Mouse (Mus musculus): ENCODE measurements around the gene Mrps21. TPM values are rescaled to one million over a fixed set of nuclear protein-coding genes. Genes with fewer than 3 reads are reported as not detected.
A peak's percentile ranks its signal among the peaks of the same experiment; 100 is the strongest.

Gene Mrps21
- polyA plus RNA-seq, 1 experiment: 80.5 TPM

DNA sequence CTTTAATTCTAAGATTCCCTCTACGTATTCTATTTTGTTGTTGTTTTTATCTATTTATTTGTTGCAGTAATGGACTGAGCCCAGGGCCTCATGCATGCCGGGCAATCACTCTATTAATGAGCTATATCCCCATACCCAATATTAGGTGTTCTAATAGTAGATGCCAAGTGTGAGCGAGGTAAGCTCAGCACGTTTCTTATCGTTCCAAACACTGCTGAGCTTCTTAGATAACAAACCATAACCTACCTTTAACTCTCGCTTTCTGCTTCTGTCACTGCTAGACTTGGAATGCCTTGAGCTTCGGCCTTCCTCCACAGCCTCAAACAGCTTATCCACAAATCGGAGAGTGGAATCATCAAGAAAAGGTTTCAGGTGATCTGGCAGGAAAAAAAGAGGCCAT lies 20.0 kb downstream of the Mrps21 start:
- H3K4me1 ChIP-seq (ENCODE audit: control insufficient read depth, insufficient read depth, low read length): no peaks in the 10 kb centered on the region
- no peak overlapping the region for H3K27ac ChIP-seq (ENCODE audit: control insufficient read depth, insufficient read depth, low read depth, low read length, poor library complexity)
- WGBS: 68% methylated on average over 8 of the region's 8 CpGs
- no peak overlapping the region for H3K4me3 ChIP-seq (replicated peaks; ENCODE audit: control insufficient read depth, low read depth, low read length)
- no peak for TF ChIP-seq CTCF (IDR thresholded peaks at IDR 0.05; ENCODE audit: control insufficient read depth, insufficient read depth, low read length)
- no peak for TF ChIP-seq POLR2A (IDR thresholded peaks at IDR 0.05; ENCODE audit: borderline replicate concordance, control insufficient read depth, low read depth, low read length)

DNA sequence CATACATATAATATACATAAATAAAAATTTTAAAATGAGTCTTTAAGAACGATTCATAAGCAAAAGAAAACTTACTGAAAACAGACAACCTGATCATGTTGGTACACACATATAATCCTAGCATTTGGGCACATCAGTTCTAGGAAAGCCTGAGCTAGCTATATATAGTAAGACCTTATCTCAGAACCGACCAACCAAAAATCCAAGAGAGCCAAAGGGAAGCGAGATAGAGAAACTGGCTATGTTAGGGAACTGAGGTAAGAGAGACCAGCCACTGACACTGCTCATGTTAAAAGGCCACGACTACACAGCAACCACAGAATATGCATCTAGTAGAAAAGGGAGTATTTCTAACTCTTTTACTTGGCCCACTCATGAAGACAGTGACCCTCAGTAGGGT lies 20.7 kb downstream of the Mrps21 start:
- TF ChIP-seq CTCF (IDR thresholded peaks at IDR 0.05; ENCODE audit: control insufficient read depth, insufficient read depth, low read length) (no peak), POLR2A (IDR thresholded peaks at IDR 0.05; ENCODE audit: borderline replicate concordance, control insufficient read depth, low read depth, low read length) (no peak)
- H3K4me1 ChIP-seq (ENCODE audit: control insufficient read depth, insufficient read depth, low read length): no peaks in the 10 kb centered on the region
- no peak overlapping the region for H3K4me3 ChIP-seq (replicated peaks; ENCODE audit: control insufficient read depth, low read depth, low read length)
- 71% methylated on average over 4 of the region's 4 CpGs for WGBS
- H3K27ac ChIP-seq (ENCODE audit: control insufficient read depth, insufficient read depth, low read depth, low read length, poor library complexity): no peak overlapping the region

DNA sequence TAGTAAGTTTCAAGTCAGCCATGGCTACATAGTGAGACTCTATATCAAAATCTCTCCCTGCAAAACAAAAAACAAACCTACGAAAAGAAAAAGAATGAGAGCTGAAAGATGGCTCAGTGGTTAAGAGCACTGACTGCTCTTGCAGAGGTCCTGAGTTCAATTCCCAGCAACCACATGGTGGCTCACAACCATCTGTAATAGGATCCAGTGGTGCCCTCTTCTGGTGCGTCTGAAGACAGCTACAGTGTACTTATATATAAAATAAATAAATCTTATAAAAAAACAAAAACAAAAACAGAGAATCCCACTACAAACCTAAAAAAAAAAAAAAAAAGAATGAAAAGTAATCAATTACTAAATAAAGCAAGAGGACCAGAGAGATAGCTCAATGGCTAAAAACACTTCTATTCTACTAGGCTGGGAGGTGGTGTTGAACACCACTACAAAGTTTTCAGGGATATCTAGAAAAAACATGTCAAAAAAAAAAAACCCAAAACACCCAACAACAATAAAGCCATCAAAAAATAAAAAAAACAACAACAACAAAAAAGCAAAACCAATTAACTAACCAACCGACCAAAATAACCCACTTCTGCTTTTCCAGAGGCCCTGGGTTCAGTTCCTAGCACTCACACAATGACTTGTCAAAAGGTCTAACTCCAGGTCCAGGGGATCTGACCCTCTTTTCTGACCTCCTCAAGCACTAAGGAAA lies 28.7 kb downstream of the Mrps21 start:
- TF ChIP-seq CTCF (IDR thresholded peaks at IDR 0.05; ENCODE audit: control insufficient read depth, insufficient read depth, low read length) (no peak), POLR2A (IDR thresholded peaks at IDR 0.05; ENCODE audit: borderline replicate concordance, control insufficient read depth, low read depth, low read length) (no peak)
- 67% methylated on average over 3 of the region's 3 CpGs for WGBS
- H3K4me3 ChIP-seq (replicated peaks; ENCODE audit: control insufficient read depth, low read depth, low read length): no peak overlapping the region
- no peak overlapping the region for H3K27ac ChIP-seq (ENCODE audit: control insufficient read depth, insufficient read depth, low read depth, low read length, poor library complexity)
- no peaks in the 10 kb centered on the region for H3K4me1 ChIP-seq (ENCODE audit: control insufficient read depth, insufficient read depth, low read length)

DNA sequence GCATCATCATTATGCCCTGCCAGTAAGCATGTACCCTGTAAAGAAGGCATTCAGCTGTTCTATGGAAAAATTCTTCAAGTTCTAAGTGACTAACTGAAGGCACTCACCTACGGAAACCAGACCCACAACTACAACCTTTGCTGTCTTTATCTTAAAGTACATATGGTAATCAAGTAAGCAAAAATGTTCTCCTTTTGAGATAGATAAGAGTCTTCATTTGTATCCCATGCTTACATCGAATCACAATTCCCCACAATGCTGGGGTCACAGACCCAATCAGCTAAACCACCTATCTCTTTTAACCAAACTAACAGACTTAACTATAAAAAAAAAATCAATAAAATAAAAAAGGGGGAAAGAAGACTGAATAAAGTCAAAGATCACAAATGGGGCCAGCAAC lies 32.1 kb downstream of the Mrps21 start:
- 58% methylated on average over 2 of the region's 2 CpGs for WGBS
- Histone ChIP-seq H3K4me1 (ENCODE audit: control insufficient read depth, insufficient read depth, low read length) (no peaks in the 10 kb centered on the region), H3K27ac (ENCODE audit: control insufficient read depth, insufficient read depth, low read depth, low read length, poor library complexity) (no peak overlapping the region), H3K4me3 (replicated peaks; ENCODE audit: control insufficient read depth, low read depth, low read length) (no peak overlapping the region)
- TF ChIP-seq POLR2A (IDR thresholded peaks at IDR 0.05; ENCODE audit: borderline replicate concordance, control insufficient read depth, low read depth, low read length) (no peak), CTCF (IDR thresholded peaks at IDR 0.05; ENCODE audit: control insufficient read depth, insufficient read depth, low read length) (no peak)

DNA sequence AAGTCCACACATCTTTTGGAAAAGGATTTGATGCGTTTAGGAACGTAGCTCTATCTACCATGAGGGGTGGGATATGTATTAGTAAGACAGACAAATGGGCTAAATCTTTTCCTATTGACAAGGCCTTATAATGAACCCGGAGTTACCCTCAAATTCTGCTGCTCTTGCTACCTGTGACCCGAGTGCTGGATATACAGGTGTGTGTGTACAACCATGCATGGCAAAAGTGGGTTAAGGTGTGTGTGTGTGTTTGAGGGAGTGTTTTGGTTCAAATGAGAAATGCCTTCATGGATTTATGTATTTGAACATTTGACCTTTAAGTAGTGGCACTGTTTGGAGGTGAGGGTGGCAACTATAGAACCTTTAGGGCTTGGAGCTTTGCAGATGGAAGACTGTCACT lies 42.3 kb downstream of the Mrps21 start:
- no peak overlapping the region for H3K27ac ChIP-seq (ENCODE audit: control insufficient read depth, insufficient read depth, low read depth, low read length, poor library complexity)
- no peaks in the 10 kb centered on the region for H3K4me1 ChIP-seq (ENCODE audit: control insufficient read depth, insufficient read depth, low read length)
- 92% methylated on average over 4 of the region's 4 CpGs for WGBS
- TF ChIP-seq CTCF (IDR thresholded peaks at IDR 0.05; ENCODE audit: control insufficient read depth, insufficient read depth, low read length): no peak
- TF ChIP-seq POLR2A (IDR thresholded peaks at IDR 0.05; ENCODE audit: borderline replicate concordance, control insufficient read depth, low read depth, low read length): no peak
- no peak overlapping the region for H3K4me3 ChIP-seq (replicated peaks; ENCODE audit: control insufficient read depth, low read depth, low read length)

DNA sequence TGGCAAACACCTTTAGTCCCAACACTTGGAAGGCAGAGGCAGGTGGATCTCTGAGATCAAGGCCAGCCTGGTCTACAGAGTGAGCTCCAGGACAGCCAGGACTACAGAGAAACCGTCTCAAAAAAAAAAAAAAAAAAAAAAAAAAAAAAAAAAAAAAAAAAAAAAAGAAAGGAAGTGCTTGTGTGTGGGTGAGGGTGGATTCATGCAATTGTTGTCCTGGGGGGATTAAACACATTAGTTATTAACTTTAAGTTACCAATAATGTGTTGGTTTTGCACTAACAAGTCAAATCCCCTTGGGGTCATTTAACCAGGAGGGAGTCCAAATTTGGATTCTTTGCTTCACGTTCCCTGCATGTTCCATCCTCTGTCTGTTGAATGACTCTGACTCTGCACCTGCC lies 45.0 kb downstream of the Mrps21 start:
- Histone ChIP-seq H3K27ac (ENCODE audit: control insufficient read depth, insufficient read depth, low read depth, low read length, poor library complexity) (no peak overlapping the region), H3K4me1 (ENCODE audit: control insufficient read depth, insufficient read depth, low read length) (no peaks in the 10 kb centered on the region)

DNA sequence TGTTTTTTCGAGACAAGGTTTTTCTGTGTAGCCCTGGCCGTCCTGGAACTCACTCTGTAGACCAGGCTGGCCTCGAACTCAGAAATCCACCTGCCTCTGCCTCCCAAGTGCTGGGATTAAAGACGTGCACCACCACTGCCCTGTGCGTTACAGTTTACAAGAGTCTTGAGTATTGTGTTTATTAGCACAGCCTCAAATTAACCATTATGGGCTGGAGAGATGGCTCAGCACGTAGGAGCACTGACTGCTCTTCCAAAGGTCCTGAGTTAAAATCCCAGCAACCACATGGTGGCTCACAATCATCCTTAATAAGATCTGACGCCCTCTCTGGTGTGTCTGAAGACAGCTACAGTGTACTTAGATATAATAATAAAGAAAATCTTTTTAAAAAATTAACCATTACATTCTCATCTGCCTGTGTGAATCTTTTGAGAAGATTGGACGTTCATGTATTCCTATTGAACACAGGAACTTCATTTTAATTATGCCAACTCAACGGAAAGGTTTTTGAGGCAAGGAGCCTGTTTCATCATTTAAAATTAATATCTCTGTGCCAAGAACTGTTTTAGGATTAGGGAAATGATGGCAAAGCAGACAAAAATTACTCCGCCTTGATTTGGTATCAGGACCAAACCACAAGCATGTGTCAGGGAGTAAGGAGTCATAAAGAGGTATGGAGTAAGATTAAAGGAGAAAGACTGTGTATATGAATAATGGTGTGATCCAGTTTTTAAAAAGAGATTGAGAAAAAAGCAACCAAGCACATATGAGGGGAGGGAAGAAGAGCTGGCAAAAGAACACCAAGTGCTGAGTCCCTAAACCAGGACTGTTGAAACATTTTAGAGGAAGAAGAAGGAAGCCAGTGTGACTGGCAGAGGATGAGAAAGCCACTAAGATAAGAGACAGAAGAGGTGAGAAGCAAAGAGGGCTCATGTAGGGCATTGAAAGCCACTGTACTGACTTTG lies 51.0 kb downstream of the Mrps21 start:
- Histone ChIP-seq H3K4me3 (replicated peaks; ENCODE audit: control insufficient read depth, low read depth, low read length) (peak overlapping the region; percentile 86), H3K27ac (ENCODE audit: control insufficient read depth, insufficient read depth, low read depth, low read length, poor library complexity) (peak overlapping the region; percentile 97), H3K4me1 (ENCODE audit: control insufficient read depth, insufficient read depth, low read length) (no peaks in the 10 kb centered on the region; the same call in 1 of the 2 replicates)
- 22% methylated on average over 10 of the region's 10 CpGs for WGBS
- TF ChIP-seq CTCF (IDR thresholded peaks at IDR 0.05; ENCODE audit: control insufficient read depth, insufficient read depth, low read length) (no peak), POLR2A (IDR thresholded peaks at IDR 0.05; ENCODE audit: borderline replicate concordance, control insufficient read depth, low read depth, low read length) (no peak)

More for the DNA sequence above, 45.0 kb downstream of the Mrps21 start:
- TF ChIP-seq POLR2A (IDR thresholded peaks at IDR 0.05; ENCODE audit: borderline replicate concordance, control insufficient read depth, low read depth, low read length) (no peak), CTCF (IDR thresholded peaks at IDR 0.05; ENCODE audit: control insufficient read depth, insufficient read depth, low read length) (no peak)
- no peak overlapping the region for H3K4me3 ChIP-seq (replicated peaks; ENCODE audit: control insufficient read depth, low read depth, low read length)
- WGBS: 51% methylated on average over 2 of the region's 2 CpGs

DNA sequence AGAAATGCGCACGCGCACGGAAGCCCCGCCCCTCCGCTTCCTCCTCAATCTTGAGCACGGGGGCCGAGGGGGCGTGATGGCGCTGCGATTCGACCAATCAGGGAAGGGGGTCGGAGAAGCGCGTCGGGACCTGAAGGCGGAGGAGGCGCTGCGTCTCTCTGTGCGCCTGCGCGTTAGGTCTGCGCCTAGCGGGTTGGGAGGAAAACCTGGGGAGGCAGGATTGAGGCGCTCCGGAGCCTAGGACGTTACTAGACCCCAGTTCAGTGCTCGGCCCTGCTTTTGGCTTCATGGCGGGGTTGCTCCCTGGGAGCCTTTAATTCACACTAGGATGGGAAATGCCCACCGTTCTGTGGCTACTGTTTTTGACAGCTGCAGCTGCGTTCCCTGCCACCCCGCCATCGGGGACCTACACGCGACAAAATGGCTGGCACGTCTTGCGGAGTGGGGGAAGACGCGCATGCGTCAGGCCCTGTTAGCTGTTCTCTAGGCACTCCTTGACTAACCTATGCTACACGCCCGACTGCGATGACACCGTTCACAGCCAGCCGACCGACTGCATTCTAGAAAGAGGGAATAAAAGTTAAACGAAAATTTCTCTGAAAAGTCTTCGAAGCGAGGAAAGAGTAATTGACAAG lies 51.9 kb downstream of the Mrps21 start:
- no peak for TF ChIP-seq CTCF (IDR thresholded peaks at IDR 0.05; ENCODE audit: control insufficient read depth, insufficient read depth, low read length)
- TF ChIP-seq POLR2A (IDR thresholded peaks at IDR 0.05; ENCODE audit: borderline replicate concordance, control insufficient read depth, low read depth, low read length): peak; percentile 91
- WGBS: under 1% methylated on average over 49 of the region's 49 CpGs
- H3K27ac ChIP-seq (ENCODE audit: control insufficient read depth, insufficient read depth, low read depth, low read length, poor library complexity): peak overlapping the region; percentile 97

More for the DNA sequence above, 51.9 kb downstream of the Mrps21 start:
- Histone ChIP-seq H3K4me3 (replicated peaks; ENCODE audit: control insufficient read depth, low read depth, low read length) (peak overlapping the region; percentile 86), H3K4me1 (ENCODE audit: control insufficient read depth, insufficient read depth, low read length) (no peaks in the 10 kb centered on the region; the same call in 1 of the 2 replicates)

All from bone marrow, adult 2 months (tissue).